Mouse (Mus musculus) liver, embryonic 14.5 days (tissue): ENCODE measurements around the gene Il15ra. TPM values are rescaled to one million over a fixed set of nuclear protein-coding genes. Genes with fewer than 3 reads are reported as not detected.

Experiments used
- ATAC-seq: fragments of 200-750 bp; cut with Nextera tagmentation; 2 replicates; pipeline ENCODE4 v1.8.0; 2017; ENCODE audit warnings: moderate number of reproducible peaks, mild to moderate bottlenecking, moderate library complexity; ENCODE audit not compliant: insufficient read depth
- DNase-seq, 3 experiments: peaks; one replicate each; pipeline ENCODE4 v3.0.0-alpha.2; 2012 to 2013; ENCODE audit warnings: low read depth in 3 of 3, low spot score in 3 of 3
- H3K27ac ChIP-seq: fragments of 300-500 bp; sonication (generic); 2 replicates; pipeline ENCODE4 v1.5.1; 2014; ENCODE audit warnings: moderate library complexity, mild to moderate bottlenecking, control low read depth, inconsistent platforms
- H3K27me3 ChIP-seq: fragments of 300-500 bp; sonication (generic); 2 replicates; pipeline ENCODE4 v1.6.1; 2014; ENCODE audit warnings: mild to moderate bottlenecking, low read length, moderate library complexity; ENCODE audit not compliant: control insufficient read depth, insufficient read depth
- H3K36me3 ChIP-seq: fragments of 300-500 bp; sonication (generic); replicated peaks from 2 replicates; pipeline ENCODE4 v1.6.1; 2014; ENCODE audit warnings: low read depth; ENCODE audit not compliant: control insufficient read depth, insufficient read depth
- H3K4me1 ChIP-seq, 2 experiments: fragments of 200-500 bp in 1 of 2; fragments of 300-500 bp in 1 of 2; sonication (generic) in 1 of 2; replicated peaks; 2 replicates each; pipeline ENCODE4 v1.6.1; 2012 to 2014; ENCODE audit warnings: antibody characterized with exemption in 1 of 2, inconsistent platforms in 1 of 2, low read length in 1 of 2; ENCODE audit not compliant: control insufficient read depth in 2 of 2, insufficient read depth in 2 of 2
- H3K4me2 ChIP-seq: fragments of 300-500 bp; sonication (generic); 2 replicates; pipeline ENCODE4 v1.6.1; 2014; ENCODE audit warnings: low read depth, mild to moderate bottlenecking, control low read depth, moderate library complexity
- H3K4me3 ChIP-seq, 2 experiments: fragments of 200-500 bp in 1 of 2; fragments of 300-500 bp in 1 of 2; sonication (generic) in 1 of 2; 2 replicates each; pipeline ENCODE4 v1.5.1; 2012 to 2014; ENCODE audit warnings: low read depth in 2 of 2, low read length in 2 of 2, mild to moderate bottlenecking in 2 of 2, control low read depth in 1 of 2, inconsistent platforms in 1 of 2, moderate library complexity in 1 of 2; ENCODE audit not compliant: insufficient read depth in 1 of 2
- H3K9ac ChIP-seq: fragments of 300-500 bp; sonication (generic); replicated peaks from 2 replicates; pipeline ENCODE4 v1.6.1; 2014; ENCODE audit warnings: mild to moderate bottlenecking, control low read depth, moderate library complexity
- H3K9me3 ChIP-seq: fragments of 300-500 bp; sonication (generic); 2 replicates; pipeline ENCODE4 v1.6.1; 2016; ENCODE audit warnings: low read length, mixed read lengths; ENCODE audit not compliant: control insufficient read depth
- CTCF ChIP-seq: IDR thresholded peaks from 2 replicates; pipeline ENCODE4 v1.5.1; 2016; ENCODE audit warnings: antibody characterized with exemption, low read depth, control low read depth
- EP300 ChIP-seq: IDR thresholded peaks from 2 replicates; pipeline ENCODE4 v1.6.1; 2016; ENCODE audit warnings: antibody characterized with exemption, low read depth
- WGBS: fragments of 180-500 bp; shearing (Covaris S2); extraction: QIAGEN DNeasy Blood & Tissue Kit; methylation state at CpG from one replicate; pipeline ENCODE4 v1.1.7; 2014; ENCODE audit not compliant: insufficient replicate concordance; 5-methylcytosine and 5-hydroxymethylcytosine counted together
- polyA plus RNA-seq, 2 experiments: library from polyadenylated mRNA; depleted of rRNA in 1 of 2; stranded (reverse) in 1 of 2; unstranded in 1 of 2; fragments of >200 nt; fragmentation: Nextera tagmentation in 1 of 2; extraction: Ambion mirVana in 1 of 2; gene quantifications; 2 replicates each; pipeline versions ENCODE4 v1.2.1 to v1.2.3; 2012 to 2014

The Il15ra gene
- polyA plus RNA-seq, 2 experiments, result 5.1 to 5.9 TPM

GRCm38 (mm10) chr2:11762541-11762940 is 57.5 kb downstream of the Il15ra start:
- H3K36me3 ChIP-seq, result peaks cover 14% of the 10 kb centered on the region
- no peak overlapping the region for H3K27ac ChIP-seq
- no peaks in the 10 kb centered on the region for H3K27me3 ChIP-seq
- H3K4me1 ChIP-seq, result no peaks in the 10 kb centered on the region
- no peak overlapping the region for H3K4me2 ChIP-seq
- 82% methylated on average over 4 of the region's 4 CpGs for WGBS
- ATAC-seq (no peak), DNase-seq (no peak)
- no peaks in the 10 kb centered on the region for H3K9me3 ChIP-seq
- H3K4me3 ChIP-seq, result no peak overlapping the region
- no peak for TF ChIP-seq CTCF
- no peak for TF ChIP-seq EP300
- H3K9ac ChIP-seq, result no peak overlapping the region

DNA sequence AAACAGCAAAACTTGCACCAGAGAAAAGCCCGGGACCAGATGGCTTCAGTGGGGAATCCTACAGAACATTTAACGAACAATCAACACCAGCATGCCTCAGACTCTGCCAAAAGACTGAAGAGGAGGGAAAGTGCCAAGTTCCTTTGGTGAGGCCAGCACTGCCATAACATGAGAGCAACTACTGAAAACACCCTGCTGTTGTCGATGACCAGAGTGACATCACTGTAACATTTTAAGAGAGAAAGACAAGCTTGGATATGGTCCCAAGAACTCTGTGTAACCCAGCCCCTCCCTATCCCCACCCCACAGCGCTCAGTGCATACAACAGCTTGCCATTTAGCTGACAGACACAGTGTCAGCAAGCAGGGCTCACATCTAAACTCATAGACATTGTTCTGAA is 60.6 kb downstream of the Il15ra start:
- Histone ChIP-seq H3K27ac (no peak overlapping the region), H3K36me3 (0 out of 2 replicates have a peak, but pooled peaks cover 2% of the 10 kb centered on the region), H3K4me2 (no peak overlapping the region), H3K4me1 (no peaks in the 10 kb centered on the region), H3K9ac (no peak overlapping the region), H3K4me3 (no peak overlapping the region), H3K27me3 (no peaks in the 10 kb centered on the region), H3K9me3 (no peaks in the 10 kb centered on the region)
- ATAC-seq, result no peak
- no peak for TF ChIP-seq EP300
- no peak for TF ChIP-seq CTCF
- WGBS, result 68% methylated on average over 4 of the region's 4 CpGs
- DNase-seq, result no peak

DNA sequence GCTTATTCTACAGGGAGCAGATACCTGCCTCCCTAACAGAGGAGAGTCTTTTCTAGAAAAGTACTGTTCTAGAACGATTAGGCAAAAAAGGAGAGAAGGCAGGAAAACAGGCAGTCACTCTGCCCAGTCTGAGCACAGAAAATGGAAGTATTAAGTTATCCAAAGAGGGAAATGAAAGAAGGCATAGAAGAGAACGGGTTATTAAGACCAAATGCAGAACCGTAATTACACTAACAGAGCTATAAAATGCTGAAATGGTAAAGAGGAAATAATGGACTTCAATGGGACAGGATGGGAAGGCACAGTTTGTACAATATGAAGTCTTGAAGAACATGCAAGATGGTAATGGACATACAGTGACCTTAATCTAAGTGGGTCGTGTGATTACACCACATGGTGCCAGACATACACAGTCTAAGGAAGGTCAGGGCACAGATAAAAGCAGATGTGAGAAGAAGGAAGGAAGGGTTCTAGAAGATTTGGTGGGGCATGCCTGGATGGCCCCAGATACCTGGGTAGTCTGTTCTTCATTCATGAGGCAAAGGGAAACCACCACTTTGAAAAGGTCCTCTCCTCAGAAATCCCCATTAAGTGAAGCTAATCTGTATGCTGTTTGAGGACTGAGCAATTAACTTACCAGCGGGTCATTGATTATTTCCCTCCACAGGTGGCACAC is 61.5 kb downstream of the Il15ra start:
- ATAC-seq (no peak), DNase-seq (no peak)
- Histone ChIP-seq H3K9ac (no peak overlapping the region), H3K9me3 (no peaks in the 10 kb centered on the region), H3K27ac (no peak overlapping the region), H3K4me2 (no peak overlapping the region), H3K4me3 (no peak overlapping the region), H3K4me1 (peaks cover 0 to 3% of the 10 kb centered on the region in 2 experiments; a peak in 2 of 4 replicates), H3K36me3 (0 out of 2 replicates have a peak, but pooled peaks cover 2% of the 10 kb centered on the region), H3K27me3 (no peaks in the 10 kb centered on the region)
- TF ChIP-seq CTCF, result no peak
- TF ChIP-seq EP300, result no peak
- 62% methylated on average over 5 of the region's 5 CpGs for WGBS

DNA sequence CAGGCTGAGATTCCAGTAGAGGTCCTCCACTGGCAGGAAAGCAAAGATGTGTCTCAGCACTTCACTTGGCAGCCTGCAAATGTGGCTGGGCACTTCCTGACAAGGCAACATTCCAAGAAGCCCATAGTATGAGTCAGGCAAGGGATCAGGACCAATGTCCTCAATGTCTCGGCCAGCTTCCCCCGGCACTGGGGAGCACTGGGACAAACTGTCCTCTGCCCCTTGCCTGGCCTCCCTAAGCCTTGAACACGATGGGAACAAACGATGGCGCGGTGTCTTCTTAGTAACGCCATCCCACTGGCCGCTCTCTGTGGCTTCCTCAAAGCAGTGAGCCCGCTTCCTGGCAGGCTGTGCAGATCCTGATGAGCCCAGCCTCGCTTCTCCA is 62.1 kb downstream of the Il15ra start:
- Histone ChIP-seq H3K27me3 (no peaks in the 10 kb centered on the region), H3K4me3 (no peak overlapping the region), H3K9ac (no peak overlapping the region), H3K27ac (no peak overlapping the region), H3K36me3 (0 out of 2 replicates have a peak, but pooled peaks cover 2% of the 10 kb centered on the region), H3K9me3 (no peaks in the 10 kb centered on the region), H3K4me2 (no peak overlapping the region), H3K4me1 (peaks cover 0 to 3% of the 10 kb centered on the region in 2 experiments; a peak in 2 of 4 replicates)
- 73% methylated on average over 10 of the region's 10 CpGs for WGBS
- TF ChIP-seq EP300 (no peak), CTCF (no peak)
- DNase-seq (no peak), ATAC-seq (no peak)

DNA sequence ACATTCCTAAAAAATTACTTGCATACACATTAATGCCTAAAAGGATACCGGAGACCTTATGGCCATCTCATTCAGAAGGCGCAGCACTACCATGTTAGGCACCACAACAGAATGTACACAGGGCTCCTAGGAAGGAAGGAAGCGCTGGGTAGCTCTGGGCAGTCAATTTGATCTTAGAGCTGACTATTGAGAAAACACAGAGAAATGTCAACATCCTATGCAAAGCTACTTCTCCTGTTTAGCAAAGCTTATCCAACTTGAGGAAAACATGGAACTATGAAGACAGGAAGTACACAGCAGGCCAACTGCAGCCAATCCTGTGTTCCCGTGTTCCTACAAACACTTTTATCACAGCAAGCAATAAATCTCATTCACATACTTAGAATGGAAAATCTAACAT is 66.6 kb downstream of the Il15ra start:
- ATAC-seq, result no peak
- no peak overlapping the region for H3K4me2 ChIP-seq

More for the DNA sequence above, 66.6 kb downstream of the Il15ra start:
- no peak for DNase-seq
- Histone ChIP-seq H3K4me3 (no peak overlapping the region), H3K9me3 (no peaks in the 10 kb centered on the region), H3K9ac (no peak overlapping the region), H3K4me1 (peaks cover 4 to 7% of the 10 kb centered on the region in 2 experiments; a peak in 3 of 4 replicates), H3K36me3 (no peaks in the 10 kb centered on the region), H3K27ac (no peak overlapping the region), H3K27me3 (no peaks in the 10 kb centered on the region)
- 77% methylated on average over 4 of the region's 4 CpGs for WGBS
- no peak for TF ChIP-seq CTCF
- no peak for TF ChIP-seq EP300
